Mouse (Mus musculus): Measurements from ENCODE around the gene Chsy1. TPM values are rescaled to one million over a fixed set of nuclear protein-coding genes. Genes with fewer than 3 reads are reported as not detected.

Chsy1 gene
- polyA plus RNA-seq, 1 experiment from 2014 or later, result 10.0 TPM

GRCm38 (mm10) chr7:66131776-66132421 lies 22.6 kb downstream of the Chsy1 start:
- H3K27ac ChIP-seq (ENCODE audit: low read depth, low read length), result no peak overlapping the region
- no peaks in the 10 kb centered on the region for H3K27me3 ChIP-seq (replicated peaks; ENCODE audit: control insufficient read depth, insufficient read depth, low read length)
- H3K36me3 ChIP-seq (ENCODE audit: control insufficient read depth, insufficient read depth, low read length), result no peaks in the 10 kb centered on the region
- no peak overlapping the region for H3K4me3 ChIP-seq (ENCODE audit: low read length)
- H3K9me3 ChIP-seq (ENCODE audit: control insufficient read depth, low read length), result no peaks in the 10 kb centered on the region
- H3K4me2 ChIP-seq (ENCODE audit: low read length), result no peak overlapping the region
- peaks cover 20% of the 10 kb centered on the region for H3K4me1 ChIP-seq (ENCODE audit: control insufficient read depth, insufficient read depth, low read depth, low read length)
- ATAC-seq, result no peak
- H3K9ac ChIP-seq (ENCODE audit: low read depth, low read length), result no peak overlapping the region
- WGBS, result 89% methylated on average over 4 of the region's 4 CpGs

GRCm38 (mm10) chr7:66134154-66134553 lies 24.8 kb downstream of the Chsy1 start:
- no peaks in the 10 kb centered on the region for H3K9me3 ChIP-seq (ENCODE audit: control insufficient read depth, low read length)
- no peak overlapping the region for H3K4me3 ChIP-seq (ENCODE audit: low read length)
- no peak overlapping the region for H3K27ac ChIP-seq (ENCODE audit: low read depth, low read length)
- no peak for ATAC-seq
- no peaks in the 10 kb centered on the region for H3K27me3 ChIP-seq (replicated peaks; ENCODE audit: control insufficient read depth, insufficient read depth, low read length)
- WGBS, result 98% methylated on average over 3 of the region's 3 CpGs
- H3K9ac ChIP-seq (ENCODE audit: low read depth, low read length), result no peak overlapping the region
- no peak overlapping the region for H3K4me2 ChIP-seq (ENCODE audit: low read length)
- H3K36me3 ChIP-seq (ENCODE audit: control insufficient read depth, insufficient read depth, low read length), result no peaks in the 10 kb centered on the region
- peaks cover 12% of the 10 kb centered on the region; the same call in 1 of the 2 replicates for H3K4me1 ChIP-seq (ENCODE audit: control insufficient read depth, insufficient read depth, low read depth, low read length)

- Histone ChIP-seq H3K4me2 (ENCODE audit: low read length) (no peak overlapping the region), H3K27me3 (replicated peaks; ENCODE audit: control insufficient read depth, insufficient read depth, low read length) (no peaks in the 10 kb centered on the region), H3K9me3 (ENCODE audit: control insufficient read depth, low read length) (no peaks in the 10 kb centered on the region), H3K9ac (ENCODE audit: low read depth, low read length) (no peak overlapping the region), H3K27ac (ENCODE audit: low read depth, low read length) (peak overlapping the region; percentile 16), H3K4me3 (ENCODE audit: low read length) (no peak overlapping the region), H3K36me3 (ENCODE audit: control insufficient read depth, insufficient read depth, low read length) (no peaks in the 10 kb centered on the region), H3K4me1 (ENCODE audit: control insufficient read depth, insufficient read depth, low read depth, low read length) (peaks cover 15% of the 10 kb centered on the region)
- ATAC-seq, result no peak
- WGBS, result 84% methylated on average over 3 of the region's 3 CpGs
These were observed 26.3 kb downstream of the Chsy1 start for GRCm38 (mm10) chr7:66135644-66136043.

GRCm38 (mm10) chr7:66136187-66136586 lies 26.9 kb downstream of the Chsy1 start:
- peak overlapping the region; percentile 16; the same call in 1 of the 2 replicates for H3K27ac ChIP-seq (ENCODE audit: low read depth, low read length)
- H3K36me3 ChIP-seq (ENCODE audit: control insufficient read depth, insufficient read depth, low read length), result no peaks in the 10 kb centered on the region
- H3K4me3 ChIP-seq (ENCODE audit: low read length), result no peak overlapping the region
- peaks cover 20% of the 10 kb centered on the region for H3K4me1 ChIP-seq (ENCODE audit: control insufficient read depth, insufficient read depth, low read depth, low read length)
- H3K27me3 ChIP-seq (replicated peaks; ENCODE audit: control insufficient read depth, insufficient read depth, low read length), result no peaks in the 10 kb centered on the region
- no peaks in the 10 kb centered on the region for H3K9me3 ChIP-seq (ENCODE audit: control insufficient read depth, low read length)
- no peak overlapping the region for H3K4me2 ChIP-seq (ENCODE audit: low read length)
- peak; percentile 51 for ATAC-seq
- H3K9ac ChIP-seq (ENCODE audit: low read depth, low read length), result no peak overlapping the region

- H3K4me2 ChIP-seq (ENCODE audit: low read length), result no peak overlapping the region
- ATAC-seq, result no peak
- no peak overlapping the region for H3K9ac ChIP-seq (ENCODE audit: low read depth, low read length)
- no peaks in the 10 kb centered on the region for H3K27me3 ChIP-seq (replicated peaks; ENCODE audit: control insufficient read depth, insufficient read depth, low read length)
- no peaks in the 10 kb centered on the region for H3K36me3 ChIP-seq (ENCODE audit: control insufficient read depth, insufficient read depth, low read length)
- no peak overlapping the region for H3K27ac ChIP-seq (ENCODE audit: low read depth, low read length)
- 82% methylated on average over 4 of the region's 4 CpGs for WGBS
- peaks cover 27% of the 10 kb centered on the region for H3K4me1 ChIP-seq (ENCODE audit: control insufficient read depth, insufficient read depth, low read depth, low read length)
- H3K9me3 ChIP-seq (ENCODE audit: control insufficient read depth, low read length), result no peaks in the 10 kb centered on the region
- no peak overlapping the region for H3K4me3 ChIP-seq (ENCODE audit: low read length)
These were observed 28.0 kb downstream of the Chsy1 start for GRCm38 (mm10) chr7:66137309-66137708.

- Histone ChIP-seq H3K9ac (ENCODE audit: low read depth, low read length) (no peak overlapping the region), H3K9me3 (ENCODE audit: control insufficient read depth, low read length) (no peaks in the 10 kb centered on the region), H3K4me1 (ENCODE audit: control insufficient read depth, insufficient read depth, low read depth, low read length) (peaks cover 34% of the 10 kb centered on the region), H3K27me3 (replicated peaks; ENCODE audit: control insufficient read depth, insufficient read depth, low read length) (no peaks in the 10 kb centered on the region), H3K36me3 (ENCODE audit: control insufficient read depth, insufficient read depth, low read length) (no peaks in the 10 kb centered on the region), H3K4me3 (ENCODE audit: low read length) (no peak overlapping the region), H3K4me2 (ENCODE audit: low read length) (no peak overlapping the region), H3K27ac (ENCODE audit: low read depth, low read length) (no peak overlapping the region)
- no peak for ATAC-seq
- 20% methylated on average over 4 of the region's 4 CpGs for WGBS
These were observed 29.0 kb downstream of the Chsy1 start for GRCm38 (mm10) chr7:66138301-66138700.

- peaks cover 34% of the 10 kb centered on the region for H3K4me1 ChIP-seq (ENCODE audit: control insufficient read depth, insufficient read depth, low read depth, low read length)
- H3K4me2 ChIP-seq (ENCODE audit: low read length), result no peak overlapping the region
- ATAC-seq, result no peak
- no peaks in the 10 kb centered on the region for H3K9me3 ChIP-seq (ENCODE audit: control insufficient read depth, low read length)
- no peaks in the 10 kb centered on the region for H3K36me3 ChIP-seq (ENCODE audit: control insufficient read depth, insufficient read depth, low read length)
- H3K9ac ChIP-seq (ENCODE audit: low read depth, low read length), result no peak overlapping the region
- WGBS, result 89% methylated on average over 5 of the region's 5 CpGs
- H3K27me3 ChIP-seq (replicated peaks; ENCODE audit: control insufficient read depth, insufficient read depth, low read length), result no peaks in the 10 kb centered on the region
- no peak overlapping the region for H3K4me3 ChIP-seq (ENCODE audit: low read length)
- no peak overlapping the region for H3K27ac ChIP-seq (ENCODE audit: low read depth, low read length)
These were observed 29.6 kb downstream of the Chsy1 start for GRCm38 (mm10) chr7:66138878-66139277.

GRCm38 (mm10) chr7:66140095-66140494 lies 30.8 kb downstream of the Chsy1 start:
- no peak for ATAC-seq
- Histone ChIP-seq H3K4me3 (ENCODE audit: low read length) (no peak overlapping the region), H3K4me2 (ENCODE audit: low read length) (no peak overlapping the region), H3K27ac (ENCODE audit: low read depth, low read length) (no peak overlapping the region), H3K9me3 (ENCODE audit: control insufficient read depth, low read length) (no peaks in the 10 kb centered on the region), H3K36me3 (ENCODE audit: control insufficient read depth, insufficient read depth, low read length) (no peaks in the 10 kb centered on the region), H3K4me1 (ENCODE audit: control insufficient read depth, insufficient read depth, low read depth, low read length) (peaks cover 30% of the 10 kb centered on the region), H3K27me3 (replicated peaks; ENCODE audit: control insufficient read depth, insufficient read depth, low read length) (no peaks in the 10 kb centered on the region), H3K9ac (ENCODE audit: low read depth, low read length) (no peak overlapping the region)
- 70% methylated on average over 3 of the region's 3 CpGs for WGBS

- no peaks in the 10 kb centered on the region for H3K36me3 ChIP-seq (ENCODE audit: control insufficient read depth, insufficient read depth, low read length)
- H3K4me1 ChIP-seq (ENCODE audit: control insufficient read depth, insufficient read depth, low read depth, low read length), result peaks cover 30% of the 10 kb centered on the region
- ATAC-seq, result no peak
- no peak overlapping the region for H3K4me2 ChIP-seq (ENCODE audit: low read length)
- WGBS, result 29% methylated on average over 4 of the region's 4 CpGs
- no peaks in the 10 kb centered on the region for H3K27me3 ChIP-seq (replicated peaks; ENCODE audit: control insufficient read depth, insufficient read depth, low read length)
- no peaks in the 10 kb centered on the region for H3K9me3 ChIP-seq (ENCODE audit: control insufficient read depth, low read length)
- no peak overlapping the region for H3K4me3 ChIP-seq (ENCODE audit: low read length)
- no peak overlapping the region for H3K9ac ChIP-seq (ENCODE audit: low read depth, low read length)
- H3K27ac ChIP-seq (ENCODE audit: low read depth, low read length), result no peak overlapping the region
These were observed 31.7 kb downstream of the Chsy1 start for GRCm38 (mm10) chr7:66140923-66141570.

Data from hindbrain, embryonic 16.5 days (tissue).